Mouse (Mus musculus) liver, embryonic 15.5 days (tissue): ENCODE measurements around the gene Olfr694. TPM values are rescaled to one million over a fixed set of nuclear protein-coding genes. Genes with fewer than 3 reads are reported as not detected.
"Not testable (repeated sequence)": the region's sequence is repeated elsewhere in the genome, so short reads cannot be mapped to it uniquely, and the experiment has no call there.

Experiments used
- ATAC-seq: fragments of 200-750 bp; cut with Nextera tagmentation; 2 replicates; pipeline ENCODE4 v1.8.0; 2017; ENCODE audit warnings: moderate number of reproducible peaks, mild to moderate bottlenecking, moderate library complexity; ENCODE audit not compliant: insufficient read depth
- H3K27ac ChIP-seq: fragments of 300-500 bp; sonication (generic); replicated peaks from 2 replicates; pipeline ENCODE4 v1.5.1; 2015; ENCODE audit warnings: mild to moderate bottlenecking, inconsistent platforms
- H3K27me3 ChIP-seq: fragments of 300-500 bp; sonication (generic); 2 replicates; pipeline ENCODE4 v1.6.1; 2015; ENCODE audit warnings: mild to moderate bottlenecking, inconsistent platforms
- H3K36me3 ChIP-seq: fragments of 300-500 bp; sonication (generic); replicated peaks from 2 replicates; pipeline ENCODE4 v1.6.1; 2015; ENCODE audit warnings: moderate library complexity, mild to moderate bottlenecking, inconsistent platforms
- H3K4me1 ChIP-seq: fragments of 300-500 bp; sonication (generic); replicated peaks from 2 replicates; pipeline ENCODE4 v1.6.1; 2015; ENCODE audit warnings: inconsistent platforms
- H3K4me2 ChIP-seq: fragments of 300-500 bp; sonication (generic); 2 replicates; pipeline ENCODE4 v1.6.1; 2015; ENCODE audit warnings: moderate library complexity, mild to moderate bottlenecking, inconsistent platforms
- H3K4me3 ChIP-seq: fragments of 300-500 bp; sonication (generic); replicated peaks from 2 replicates; pipeline ENCODE4 v1.5.1; 2015; ENCODE audit warnings: mild to moderate bottlenecking, inconsistent platforms
- H3K9ac ChIP-seq: fragments of 300-500 bp; sonication (generic); 2 replicates; pipeline ENCODE4 v1.6.1; 2015; ENCODE audit warnings: moderate library complexity, mild to moderate bottlenecking, inconsistent platforms
- H3K9me3 ChIP-seq: fragments of 300-500 bp; sonication (generic); replicated peaks from 2 replicates; pipeline ENCODE4 v1.6.1; 2016; ENCODE audit warnings: inconsistent platforms
- WGBS: fragments of 180-500 bp; shearing (Covaris S2); methylation state at CpG from one replicate; pipeline ENCODE4 v1.1.7; 2015; ENCODE audit warnings: mixed read lengths; ENCODE audit not compliant: insufficient replicate concordance; 5-methylcytosine and 5-hydroxymethylcytosine counted together
- polyA plus RNA-seq: library from polyadenylated mRNA; unstranded; fragments of >200 nt; fragmentation: Nextera tagmentation; extraction: Ambion mirVana; gene quantifications from 2 replicates; pipeline ENCODE4 v1.2.1, GENCODE M21; 2015

Gene Olfr694
- polyA plus RNA-seq = not detected in 2 replicates

DNA sequence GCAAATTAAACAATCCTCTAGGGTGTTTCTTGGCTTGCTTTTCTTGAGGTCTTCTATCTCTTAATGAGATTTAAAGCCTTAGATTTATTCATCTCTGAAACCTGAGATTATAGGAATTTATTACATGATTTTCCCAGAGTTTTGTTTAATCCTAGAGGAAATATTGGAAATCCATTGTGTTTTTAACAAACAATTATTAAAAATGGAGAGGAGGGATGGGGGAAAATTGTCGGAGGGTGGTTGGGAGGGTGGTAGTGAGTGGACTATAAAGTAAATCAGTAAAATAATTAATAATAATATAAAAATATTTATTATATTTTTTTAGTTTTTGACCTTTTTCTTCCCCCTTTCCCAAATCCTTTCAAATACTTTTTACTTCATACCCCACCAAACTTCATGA, at the start of gene Olfr694:
Olfr694 (minus strand) TSS at position 101 of the 400 bp plus-strand sequence.
- no peaks in the 10 kb centered on the region for H3K27me3 ChIP-seq
- ATAC-seq = no peak
- no peaks in the 10 kb centered on the region for H3K9me3 ChIP-seq
- H3K36me3 ChIP-seq = no peaks in the 10 kb centered on the region
- 67% methylated on average over 1 of the region's 1 CpGs for WGBS
- H3K9ac ChIP-seq = no peak within 1 kb of the TSS
- no peak within 1 kb of the TSS for H3K4me3 ChIP-seq
- H3K4me1 ChIP-seq = no peaks in the 10 kb centered on the region
- H3K27ac ChIP-seq = no peak within 1 kb of the TSS
- no peak within 1 kb of the TSS for H3K4me2 ChIP-seq

DNA sequence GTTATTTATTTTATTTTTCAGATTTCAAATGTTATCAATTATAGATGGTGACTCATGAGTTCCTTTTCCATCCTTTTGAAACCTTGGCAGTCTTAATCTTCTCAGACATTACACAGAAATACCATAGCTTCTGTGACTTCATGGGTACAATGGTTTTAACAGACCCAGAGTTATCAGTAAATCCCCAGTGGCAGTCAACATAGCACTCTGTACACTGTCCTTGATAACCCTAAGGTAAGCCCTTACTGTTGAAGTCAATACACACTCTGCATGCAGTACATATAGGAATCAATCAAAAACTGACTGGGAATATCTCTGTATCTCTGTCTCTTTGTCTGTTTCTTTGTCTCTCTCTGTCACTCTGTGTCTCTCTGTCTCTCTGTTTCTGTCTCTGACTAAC, 45.4 kb upstream of the Olfr694 start:
- H3K9me3 ChIP-seq = no peaks in the 10 kb centered on the region
- no peaks in the 10 kb centered on the region for H3K27me3 ChIP-seq
- no peak overlapping the region for H3K9ac ChIP-seq
- no peak overlapping the region for H3K4me2 ChIP-seq
- H3K4me1 ChIP-seq = no peaks in the 10 kb centered on the region
- no peak overlapping the region for H3K4me3 ChIP-seq
- no peak for ATAC-seq
- no peaks in the 10 kb centered on the region for H3K36me3 ChIP-seq
- H3K27ac ChIP-seq = no peak overlapping the region

DNA sequence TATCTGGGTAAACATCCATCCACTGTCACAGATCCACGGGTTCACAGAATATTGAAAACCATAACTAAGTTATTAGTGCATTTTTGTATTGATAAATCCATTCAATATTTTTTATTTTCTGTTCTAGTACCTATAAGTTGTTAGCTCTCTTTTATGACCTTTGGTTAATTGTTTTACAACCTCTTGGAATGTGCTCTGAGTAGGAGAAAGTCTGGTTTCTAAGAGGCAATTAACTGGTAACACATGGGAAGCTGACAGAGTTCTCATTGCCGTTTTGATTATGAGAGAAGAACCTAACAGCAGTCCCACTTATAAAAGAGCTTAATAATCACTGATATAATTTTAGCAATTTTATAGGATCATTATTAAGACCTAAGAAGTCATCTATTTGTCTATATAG, 42.1 kb upstream of the Olfr694 start:
- Histone ChIP-seq H3K4me2 (no peak overlapping the region), H3K4me1 (no peaks in the 10 kb centered on the region), H3K27me3 (no peaks in the 10 kb centered on the region), H3K4me3 (no peak overlapping the region), H3K27ac (no peak overlapping the region), H3K9ac (no peak overlapping the region), H3K36me3 (no peaks in the 10 kb centered on the region), H3K9me3 (no peaks in the 10 kb centered on the region)
- no peak for ATAC-seq
- WGBS = 51% methylated on average over 2 of the region's 2 CpGs

DNA sequence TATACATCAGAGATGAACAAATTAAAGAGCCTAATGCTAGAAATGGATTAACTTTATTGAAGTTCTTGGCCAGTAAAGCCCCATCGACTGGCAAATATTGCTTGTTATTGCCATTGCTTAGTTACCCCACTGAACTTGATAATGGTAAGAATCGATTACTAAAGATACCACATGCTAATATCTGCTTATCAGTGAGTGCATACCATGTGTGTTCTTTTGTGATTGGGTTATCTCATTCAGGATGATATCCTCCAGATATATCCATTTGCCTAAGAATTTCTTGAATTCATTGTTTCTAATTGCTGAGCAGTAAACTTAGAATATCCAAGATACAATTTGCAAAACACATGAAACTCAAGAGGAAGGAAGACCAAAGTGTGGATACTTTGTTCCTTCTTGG, 34.0 kb upstream of the Olfr694 start:
- H3K9me3 ChIP-seq, H3K4me2 ChIP-seq, H3K4me1 ChIP-seq, H3K36me3 ChIP-seq, H3K4me3 ChIP-seq, ATAC-seq, H3K27ac ChIP-seq, H3K9ac ChIP-seq, H3K27me3 ChIP-seq: not testable (repeated sequence)
- WGBS = 35% methylated on average over 2 of the region's 2 CpGs

DNA sequence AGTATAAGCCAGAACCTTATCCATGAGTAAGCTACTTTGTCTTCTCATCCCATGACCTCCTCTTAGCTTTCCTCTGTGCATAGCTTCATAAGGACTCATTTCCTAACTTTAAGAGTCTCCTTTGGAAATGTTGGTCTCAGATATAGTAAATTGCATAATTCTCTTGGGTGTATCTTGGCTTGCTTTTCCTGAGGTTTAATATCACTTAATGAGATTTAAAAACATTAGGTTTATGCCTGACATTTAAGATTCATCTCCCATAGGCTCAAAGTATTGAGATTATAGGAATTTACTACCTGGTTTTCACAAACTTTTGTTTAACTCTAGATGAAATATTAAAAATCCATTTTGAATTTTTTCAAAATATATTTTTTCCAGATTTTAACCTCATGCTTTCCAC, 24.7 kb upstream of the Olfr694 start, which contains the start of gene Olfr695:
Olfr695 (minus strand) TSS at position 101 of the 400 bp plus-strand sequence.
- no peak within 1 kb of the TSS for H3K4me3 ChIP-seq
- no peak within 1 kb of the TSS for H3K4me2 ChIP-seq
- ATAC-seq = no peak
- H3K9me3 ChIP-seq = no peaks in the 10 kb centered on the region
- H3K36me3 ChIP-seq = no peaks in the 10 kb centered on the region
- no peak within 1 kb of the TSS for H3K9ac ChIP-seq
- H3K27me3 ChIP-seq = no peaks in the 10 kb centered on the region
- no peaks in the 10 kb centered on the region for H3K4me1 ChIP-seq
- no peak within 1 kb of the TSS for H3K27ac ChIP-seq

DNA sequence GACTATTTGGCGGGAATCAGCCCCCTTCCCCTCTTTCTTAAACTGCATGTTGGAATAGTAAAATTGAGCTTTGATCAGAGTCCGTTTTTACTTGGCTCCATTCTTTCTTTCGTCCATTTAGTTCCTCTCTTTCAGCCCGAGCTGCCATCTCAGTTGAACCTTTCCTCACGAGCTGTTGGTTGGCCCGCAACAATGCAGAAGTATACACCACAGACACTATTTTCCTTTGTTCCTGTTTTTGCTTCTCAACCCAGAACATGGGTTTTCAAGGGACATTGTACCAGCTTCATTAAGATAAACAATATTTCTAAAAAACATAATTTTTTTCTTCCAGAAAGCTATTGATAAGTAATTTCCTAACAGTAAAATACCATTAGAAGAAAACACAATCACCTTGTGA, 19.8 kb upstream of the Olfr694 start:
- ATAC-seq = no peak
- WGBS = 44% methylated on average over 6 of the region's 6 CpGs
- no peaks in the 10 kb centered on the region for H3K36me3 ChIP-seq

DNA sequence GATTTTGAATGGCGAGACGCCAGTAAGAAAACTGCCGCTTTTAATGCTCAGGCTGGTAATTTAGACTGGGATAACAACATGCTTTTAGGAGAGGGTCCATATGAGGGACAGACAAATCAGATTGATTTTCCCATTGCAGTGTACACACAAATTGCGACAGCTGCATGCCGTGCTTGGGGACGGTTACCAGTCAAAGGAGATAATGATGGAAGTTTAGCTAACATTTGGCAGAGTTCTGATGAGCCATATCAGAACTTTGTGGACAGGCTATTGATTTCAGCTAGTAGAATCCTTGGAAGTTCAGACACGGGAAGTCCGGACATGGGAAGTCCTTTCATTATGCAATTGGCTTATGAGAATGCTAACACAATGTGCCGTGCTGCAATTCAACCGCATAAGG, 16.1 kb upstream of the Olfr694 start:
- ATAC-seq, H3K9ac ChIP-seq, H3K36me3 ChIP-seq, H3K9me3 ChIP-seq, H3K4me3 ChIP-seq, H3K27me3 ChIP-seq, H3K4me1 ChIP-seq, H3K27ac ChIP-seq, H3K4me2 ChIP-seq: not testable (repeated sequence)
- whole genome bisulfite sequencing = 71% methylated on average over 10 of the region's 10 CpGs

More for the DNA sequence above, 19.8 kb upstream of the Olfr694 start:
- H3K27ac ChIP-seq = no peak overlapping the region
- no peaks in the 10 kb centered on the region for H3K9me3 ChIP-seq
- no peaks in the 10 kb centered on the region for H3K4me1 ChIP-seq
- no peak overlapping the region for H3K4me3 ChIP-seq
- no peak overlapping the region for H3K4me2 ChIP-seq
- no peaks in the 10 kb centered on the region for H3K27me3 ChIP-seq
- H3K9ac ChIP-seq = no peak overlapping the region

DNA sequence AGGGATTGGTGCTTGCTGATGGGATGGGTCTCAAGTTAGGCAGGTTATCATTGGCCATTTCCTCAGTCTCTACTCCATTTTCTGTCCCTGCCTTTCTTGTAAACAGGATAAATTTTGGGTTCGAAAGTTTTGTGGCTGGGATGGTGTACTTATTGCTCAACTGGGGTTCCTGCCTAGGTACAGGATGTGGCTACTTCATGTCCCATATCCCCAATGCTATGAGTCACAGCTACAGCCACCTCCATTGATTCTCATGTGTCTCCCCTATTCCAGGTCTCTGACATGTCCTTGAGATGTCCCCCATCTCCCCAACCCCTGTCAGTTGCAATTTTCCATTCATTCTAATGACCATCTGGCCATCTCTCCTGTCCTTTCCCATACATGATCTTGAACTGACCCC, 5.3 kb upstream of the Olfr694 start:
- 44% methylated on average over 1 of the region's 1 CpGs for WGBS
- Histone ChIP-seq H3K4me2 (no peak overlapping the region), H3K27ac (no peak overlapping the region), H3K36me3 (no peaks in the 10 kb centered on the region), H3K4me3 (no peak overlapping the region), H3K4me1 (no peaks in the 10 kb centered on the region), H3K9me3 (no peaks in the 10 kb centered on the region), H3K27me3 (no peaks in the 10 kb centered on the region), H3K9ac (no peak overlapping the region)
- no peak for ATAC-seq

DNA sequence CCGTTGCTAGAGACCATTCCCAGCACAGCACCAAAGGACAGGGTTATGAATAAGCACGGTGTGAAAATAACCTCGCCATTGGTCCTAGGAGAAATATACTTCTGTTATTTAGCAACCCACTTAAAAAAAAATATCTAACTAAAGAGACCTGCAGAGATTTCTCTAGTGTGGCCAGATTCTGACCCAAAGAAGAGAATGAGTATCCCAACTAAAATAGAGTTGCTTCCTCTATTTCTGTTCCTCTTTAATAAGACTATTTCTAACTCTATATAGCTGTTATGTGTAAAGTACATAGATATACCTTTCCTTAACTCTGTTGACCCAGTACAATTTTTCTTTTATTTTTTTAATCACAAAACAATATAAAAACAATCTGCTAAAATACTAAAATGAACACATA, 1.4 kb upstream of the Olfr694 start:
- 62% methylated on average over 3 of the region's 3 CpGs for WGBS

DNA sequence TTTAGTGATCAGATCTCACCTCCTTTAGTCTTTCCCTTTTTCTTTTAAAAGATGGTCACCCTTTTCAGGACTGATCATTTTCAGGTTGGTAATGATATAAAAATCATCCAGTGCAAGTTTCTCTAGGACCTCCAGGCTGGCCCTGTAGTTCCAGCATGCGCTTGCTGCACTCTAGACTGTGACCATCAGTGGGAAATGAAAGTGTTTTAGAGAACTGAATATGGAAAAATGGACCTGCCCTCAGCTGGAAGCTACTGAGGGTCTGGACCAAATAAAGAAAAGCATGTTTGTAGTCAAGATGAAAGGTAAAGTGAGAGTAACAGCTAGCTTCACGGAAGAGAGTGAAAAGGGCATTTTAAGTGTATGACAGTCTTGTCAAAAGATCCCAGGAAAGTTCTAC, 6.2 kb downstream of the Olfr694 start:
- Histone ChIP-seq H3K27me3 (no peaks in the 10 kb centered on the region), H3K4me3 (no peak overlapping the region), H3K36me3 (no peaks in the 10 kb centered on the region), H3K4me1 (no peaks in the 10 kb centered on the region), H3K9me3 (no peaks in the 10 kb centered on the region), H3K4me2 (no peak overlapping the region), H3K27ac (no peak overlapping the region), H3K9ac (no peak overlapping the region)
- no peak for ATAC-seq
- 73% methylated on average over 2 of the region's 2 CpGs for WGBS

More for the DNA sequence above, 1.4 kb upstream of the Olfr694 start:
- H3K27me3 ChIP-seq = no peaks in the 10 kb centered on the region
- H3K4me2 ChIP-seq = no peak overlapping the region
- H3K36me3 ChIP-seq = no peaks in the 10 kb centered on the region
- H3K4me3 ChIP-seq = no peak overlapping the region
- ATAC-seq = no peak
- no peak overlapping the region for H3K9ac ChIP-seq
- no peaks in the 10 kb centered on the region for H3K9me3 ChIP-seq
- no peaks in the 10 kb centered on the region for H3K4me1 ChIP-seq
- no peak overlapping the region for H3K27ac ChIP-seq

DNA sequence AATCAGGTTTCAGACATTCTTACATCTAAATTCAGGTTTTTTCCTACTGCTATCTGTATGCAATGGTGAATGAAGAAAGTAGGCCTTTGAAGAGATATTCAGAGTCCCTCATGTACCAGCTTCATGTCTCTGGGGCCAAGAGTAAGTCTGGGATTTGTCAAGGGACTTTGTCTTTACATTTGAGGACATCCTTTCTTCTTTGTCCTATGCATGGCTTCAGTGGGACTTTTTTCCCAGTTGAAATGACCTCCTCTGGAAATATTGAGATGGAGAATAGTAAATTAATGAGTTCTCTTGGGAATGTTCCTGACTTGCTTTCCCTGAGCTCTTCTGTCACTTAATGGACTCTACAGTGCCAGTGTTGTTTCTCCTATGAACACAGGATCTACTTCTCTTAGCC, 11.1 kb downstream of the Olfr694 start, which contains the start of gene Olfr693:
Olfr693 (minus strand) TSS at position 101 of the 400 bp plus-strand sequence.
- Histone ChIP-seq H3K36me3 (no peaks in the 10 kb centered on the region), H3K9me3 (no peaks in the 10 kb centered on the region), H3K4me2 (no peak within 1 kb of the TSS), H3K4me1 (no peaks in the 10 kb centered on the region), H3K4me3 (no peak within 1 kb of the TSS), H3K27ac (no peak within 1 kb of the TSS), H3K9ac (no peak within 1 kb of the TSS), H3K27me3 (no peaks in the 10 kb centered on the region)
- no peak for ATAC-seq

DNA sequence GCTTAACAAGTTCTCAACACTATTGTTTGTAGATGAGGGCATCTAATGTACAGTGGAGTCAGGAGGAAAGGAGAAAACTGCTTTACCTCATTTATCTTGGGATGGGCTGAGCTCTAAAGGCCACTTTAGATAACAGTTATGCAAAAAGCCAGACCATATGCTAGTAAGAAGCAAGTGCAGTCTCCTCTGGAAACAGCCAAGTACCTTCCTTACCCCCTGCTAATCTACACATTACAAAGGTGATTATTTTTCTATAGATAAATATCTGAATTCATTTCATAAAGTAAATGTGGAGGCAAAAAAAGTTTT, 39.3 kb downstream of the Olfr694 start:
- no peaks in the 10 kb centered on the region for H3K9me3 ChIP-seq
- H3K4me1 ChIP-seq = peaks cover 27% of the 10 kb centered on the region
- H3K27ac ChIP-seq = peak overlapping the region; percentile 74
- H3K36me3 ChIP-seq = no peaks in the 10 kb centered on the region
- H3K4me3 ChIP-seq = no peak overlapping the region
- H3K27me3 ChIP-seq = no peaks in the 10 kb centered on the region
- H3K4me2 ChIP-seq = peak overlapping the region; percentile 33
- no peak overlapping the region for H3K9ac ChIP-seq
- ATAC-seq = peak; percentile 53
